Mouse (Mus musculus) liver, embryonic 11.5 days (tissue): ENCODE data around the gene Gstp1. TPM values are rescaled to one million over a fixed set of nuclear protein-coding genes. Genes with fewer than 3 reads are reported as not detected.
"Not testable (repeated sequence)": the region's sequence is repeated elsewhere in the genome, so short reads cannot be mapped to it uniquely, and the experiment has no call there.

Experiments used
- ATAC-seq: fragments of 200-750 bp; cut with Nextera tagmentation; replicated peaks from 2 replicates; pipeline ENCODE4 v1.8.0; 2017; ENCODE audit warnings: moderate number of reproducible peaks, mild to moderate bottlenecking, moderate TSS enrichment, moderate library complexity; ENCODE audit not compliant: low FRiP score
- DNase-seq: peaks from one replicate; pipeline ENCODE4 v3.0.0-alpha.2; 2017; ENCODE audit warnings: low spot score
- H3K27ac ChIP-seq: fragments of 300-500 bp; sonication (generic); 2 replicates; pipeline ENCODE4 v1.5.1; 2014; ENCODE audit warnings: mild to moderate bottlenecking, low read depth, low read length, control low read depth
- H3K27me3 ChIP-seq: fragments of 300-500 bp; sonication (generic); replicated peaks from 2 replicates; pipeline ENCODE4 v1.6.1; 2014; ENCODE audit warnings: low read length, mixed read lengths; ENCODE audit not compliant: control insufficient read depth, insufficient read depth
- H3K36me3 ChIP-seq: fragments of 300-500 bp; sonication (generic); 2 replicates; pipeline ENCODE4 v1.6.1; 2014; ENCODE audit warnings: mild to moderate bottlenecking, low read length, moderate library complexity, mixed read lengths; ENCODE audit not compliant: control insufficient read depth, insufficient read depth
- H3K4me1 ChIP-seq: fragments of 300-500 bp; sonication (generic); replicated peaks from 2 replicates; pipeline ENCODE4 v1.6.1; 2014; ENCODE audit warnings: low read length, mixed read lengths; ENCODE audit not compliant: control insufficient read depth, insufficient read depth
- H3K4me2 ChIP-seq: fragments of 300-500 bp; sonication (generic); 2 replicates; pipeline ENCODE4 v1.6.1; 2014; ENCODE audit warnings: mild to moderate bottlenecking, control low read depth, moderate library complexity
- H3K4me3 ChIP-seq: fragments of 300-500 bp; sonication (generic); 2 replicates; pipeline ENCODE4 v1.5.1; 2014; ENCODE audit warnings: low read depth, low read length, control low read depth
- H3K9ac ChIP-seq: fragments of 300-500 bp; sonication (generic); 2 replicates; pipeline ENCODE4 v1.6.1; 2014; ENCODE audit warnings: low read depth, low read length, control low read depth
- H3K9me3 ChIP-seq: fragments of 300-500 bp; sonication (generic); 2 replicates; pipeline ENCODE4 v1.6.1; 2016; ENCODE audit warnings: low read length, inconsistent platforms, mixed read lengths; ENCODE audit not compliant: control insufficient read depth
- WGBS: fragments of 180-500 bp; shearing (Covaris S2); extraction: QIAGEN DNeasy Blood & Tissue Kit; methylation state at CpG from one replicate; pipeline ENCODE4 v1.1.7; 2014; 5-methylcytosine and 5-hydroxymethylcytosine counted together
- polyA plus RNA-seq: library from polyadenylated mRNA; unstranded; fragments of >200 nt; fragmentation: Nextera tagmentation; extraction: Ambion mirVana; gene quantifications from 2 replicates; pipeline ENCODE4 v1.2.1, GENCODE M21; 2014

Gstp1 gene
- polyA plus RNA-seq, 1 experiment from 2014 or later: 765 TPM

- H3K27me3 ChIP-seq, H3K9ac ChIP-seq, H3K36me3 ChIP-seq, H3K4me2 ChIP-seq, H3K27ac ChIP-seq, H3K9me3 ChIP-seq, ATAC-seq, H3K4me3 ChIP-seq, DNase-seq: not testable (repeated sequence)
- 93% methylated on average over 3 of the region's 4 CpGs for WGBS
- peaks cover 15% of the 10 kb centered on the region for H3K4me1 ChIP-seq
Observed at GRCm38 (mm10) chr19:4041500-4041899, 3.7 kb upstream of the Gstp1 start.

GRCm38 (mm10) chr19:4040941-4041340 lies 3.2 kb upstream of the Gstp1 start:
- not testable (repeated sequence) for H3K9me3 ChIP-seq, H3K9ac ChIP-seq, ATAC-seq, H3K4me3 ChIP-seq, H3K4me2 ChIP-seq, DNase-seq, H3K27me3 ChIP-seq, H3K27ac ChIP-seq, H3K36me3 ChIP-seq
- peaks cover 15% of the 10 kb centered on the region; the same call in 1 of the 2 replicates for H3K4me1 ChIP-seq
- 80% methylated on average over 5 of the region's 5 CpGs for WGBS

GRCm38 (mm10) chr19:4037154-4037787 lies 514 bp downstream of the Gstp1 start:
- not testable (repeated sequence) for ATAC-seq
- 28% methylated on average over 7 of the region's 8 CpGs for WGBS

GRCm38 (mm10) chr19:4036327-4037045 lies 1.3 kb downstream of the Gstp1 start:
- H3K27me3 ChIP-seq: no peaks in the 10 kb centered on the region
- H3K36me3 ChIP-seq: no peaks in the 10 kb centered on the region
- H3K27ac ChIP-seq: no peak overlapping the region; the same call in 1 of the 2 replicates
- no peaks in the 10 kb centered on the region for H3K9me3 ChIP-seq
- ATAC-seq (no peak), DNase-seq (no peak)
- WGBS: 69% methylated on average over 12 of the region's 12 CpGs
- H3K4me2 ChIP-seq: peak overlapping the region; percentile 60
- H3K4me1 ChIP-seq: peaks cover 18% of the 10 kb centered on the region; the same call in 1 of the 2 replicates
- peak overlapping the region; percentile 25; the same call in 1 of the 2 replicates for H3K9ac ChIP-seq
- H3K4me3 ChIP-seq: peak overlapping the region; percentile 13

More at GRCm38 (mm10) chr19:4037154-4037787, 514 bp downstream of the Gstp1 start:
- H3K27ac ChIP-seq: peak overlapping the region; percentile 84
- peak overlapping the region; percentile 77 for H3K4me2 ChIP-seq
- peak overlapping the region; percentile 88 for H3K9ac ChIP-seq
- peaks cover 18% of the 10 kb centered on the region; the same call in 1 of the 2 replicates for H3K4me1 ChIP-seq
- not testable (repeated sequence) for DNase-seq, H3K9me3 ChIP-seq, H3K36me3 ChIP-seq, H3K27me3 ChIP-seq
- H3K4me3 ChIP-seq: peak overlapping the region; percentile 73

- WGBS: 63% methylated on average over 5 of the region's 5 CpGs
- Histone ChIP-seq H3K9ac (no peak overlapping the region), H3K4me3 (no peak overlapping the region), H3K36me3 (no peaks in the 10 kb centered on the region), H3K9me3 (no peaks in the 10 kb centered on the region), H3K27me3 (no peaks in the 10 kb centered on the region), H3K27ac (peak overlapping the region; percentile 25; the same call in 1 of the 2 replicates), H3K4me1 (peaks cover 18% of the 10 kb centered on the region; the same call in 1 of the 2 replicates), H3K4me2 (no peak overlapping the region)
- ATAC-seq (no peak), DNase-seq (no peak)
Observed at GRCm38 (mm10) chr19:4033742-4034141, 4.0 kb downstream of the Gstp1 start.

- no peak for ATAC-seq
- Histone ChIP-seq H3K9me3 (no peaks in the 10 kb centered on the region), H3K4me1 (peaks cover 17% of the 10 kb centered on the region; the same call in 1 of the 2 replicates), H3K27me3 (no peaks in the 10 kb centered on the region), H3K9ac (no peak overlapping the region), H3K4me3 (no peak overlapping the region), H3K36me3 (no peaks in the 10 kb centered on the region), H3K27ac (peak overlapping the region; percentile 51; the same call in 1 of the 2 replicates), H3K4me2 (no peak overlapping the region)
- DNase-seq: no peak
- WGBS: 79% methylated on average over 3 of the region's 3 CpGs
Observed at GRCm38 (mm10) chr19:4033298-4033697, 4.5 kb downstream of the Gstp1 start.

- Histone ChIP-seq H3K4me3 (no peak overlapping the region), H3K27ac (peak overlapping the region; percentile 51; the same call in 1 of the 2 replicates), H3K4me1 (peaks cover 13% of the 10 kb centered on the region; the same call in 1 of the 2 replicates), H3K4me2 (no peak overlapping the region), H3K9me3 (no peaks in the 10 kb centered on the region), H3K9ac (peak overlapping the region; percentile 9; the same call in 1 of the 2 replicates), H3K27me3 (no peaks in the 10 kb centered on the region), H3K36me3 (no peaks in the 10 kb centered on the region)
- ATAC-seq (no peak), DNase-seq (no peak)
- 51% methylated on average over 7 of the region's 7 CpGs for WGBS
Observed at GRCm38 (mm10) chr19:4032668-4033067, 5.1 kb downstream of the Gstp1 start.

- no peak for DNase-seq
- Histone ChIP-seq H3K27ac (no peak overlapping the region), H3K27me3 (no peaks in the 10 kb centered on the region), H3K4me2 (no peak overlapping the region), H3K9me3 (peaks cover 7% of the 10 kb centered on the region), H3K4me1 (peaks cover 2% of the 10 kb centered on the region; the same call in 1 of the 2 replicates), H3K4me3 (no peak overlapping the region), H3K9ac (no peak overlapping the region), H3K36me3 (no peaks in the 10 kb centered on the region)
- no peak for ATAC-seq
Observed at GRCm38 (mm10) chr19:4027576-4027975, 10.2 kb downstream of the Gstp1 start.
